ENCODE assay signal across 28 mouse cellular contexts in genomic region chr7:3360678-3361077, GRCm38 (mm10). TPM values are rescaled to one million over a fixed set of nuclear protein-coding genes. Genes with fewer than 3 reads are reported as not detected.
"Had no signal": no experiment of that assay in that cellular context is flagged by ENCODE, and none has a peak within 500 bp of the region (broad histone marks: within the 10 kb centered on the region; RNA-seq: fewer than 3 reads in every experiment).

No protein-coding gene starts in this region.

- H3K9ac ChIP-seq: heart, embryonic 13.5 days; heart, embryonic 15.5 days; hindbrain, embryonic 12.5 days; hindbrain, embryonic 14.5 days; limb, embryonic 13.5 days; limb, embryonic 15.5 days; liver, embryonic 12.5 days; liver, embryonic 14.5 days had no signal

- H3K9me3 ChIP-seq: heart, embryonic 13.5 days; heart, embryonic 15.5 days; hindbrain, embryonic 12.5 days; limb, embryonic 13.5 days; limb, embryonic 15.5 days; liver, embryonic 12.5 days had no signal

- H3K4me2 ChIP-seq: heart, embryonic 11.5 days; heart, embryonic 13.5 days; heart, embryonic 15.5 days; hindbrain, embryonic 12.5 days; hindbrain, embryonic 14.5 days; limb, embryonic 13.5 days; limb, embryonic 15.5 days; liver, embryonic 12.5 days had no signal

- H3K4me1 ChIP-seq: heart, embryonic 13.5 days; heart, embryonic 15.5 days; hindbrain, embryonic 12.5 days; limb, embryonic 13.5 days; limb, embryonic 15.5 days; liver, embryonic 12.5 days had no signal

- H3K4me3 ChIP-seq: gastrocnemius, adult 2 months; heart, adult 2 months; heart, embryonic 13.5 days; heart, embryonic 15.5 days; hindbrain, embryonic 12.5 days; layer of hippocampus, adult 2 months; left cerebral cortex, adult 2 months; limb, embryonic 13.5 days; limb, embryonic 15.5 days; liver, embryonic 12.5 days had no signal

- ATAC-seq: hindbrain, embryonic 16.5 days; intestine, embryonic 16.5 days; liver, embryonic 12.5 days had no signal

- DNase-seq: gastrocnemius, adult 2 months; gastrocnemius, postnatal 14 days; gastrocnemius, postnatal 36 days; heart, adult 11 months; heart, adult 2 months; heart, postnatal 14 days; heart, postnatal 36 days; kidney, adult 18-20 months; kidney, adult 8-10 months; kidney, postnatal 10 days; kidney, postnatal 25 days; kidney, postnatal 4 days had no signal

- H3K36me3 ChIP-seq: heart, embryonic 13.5 days; heart, embryonic 15.5 days; liver, embryonic 12.5 days had no signal

- H3K27ac ChIP-seq: gastrocnemius, adult 2 months; heart, adult 2 months; heart, embryonic 13.5 days; heart, embryonic 15.5 days; hindbrain, embryonic 12.5 days; hindbrain, embryonic 14.5 days; layer of hippocampus, adult 2 months; left cerebral cortex, adult 2 months; limb, embryonic 13.5 days; limb, embryonic 15.5 days; liver, embryonic 12.5 days; liver, embryonic 14.5 days had no signal

RNA-seq across cellular contexts. Expression of gene Cacng7, which starts 27.9 kb away (rescaled TPM):
- total RNA-seq: hematopoietic stem cell, adult 5-6 weeks had no signal

RNA-seq across cellular contexts. Expression of gene Cacng8, which starts 29.8 kb away (rescaled TPM):
- total RNA-seq: gastrocnemius, adult 2 months; gastrocnemius, postnatal 14 days; gastrocnemius, postnatal 36 days; heart, adult 2 months; heart, postnatal 14 days; heart, postnatal 36 days; hematopoietic stem cell, adult 5-6 weeks; liver, adult 2 months had no signal
- polyA plus RNA-seq: heart, adult 2 months; heart, postnatal 0 days; liver, adult 2 months had no signal
